Mouse (Mus musculus): ENCODE data around the gene Nde1. TPM values are rescaled to one million over a fixed set of nuclear protein-coding genes. Genes with fewer than 3 reads are reported as not detected.

The Nde1 gene
- total RNA-seq, 1 experiment = 61.3 TPM

DNA sequence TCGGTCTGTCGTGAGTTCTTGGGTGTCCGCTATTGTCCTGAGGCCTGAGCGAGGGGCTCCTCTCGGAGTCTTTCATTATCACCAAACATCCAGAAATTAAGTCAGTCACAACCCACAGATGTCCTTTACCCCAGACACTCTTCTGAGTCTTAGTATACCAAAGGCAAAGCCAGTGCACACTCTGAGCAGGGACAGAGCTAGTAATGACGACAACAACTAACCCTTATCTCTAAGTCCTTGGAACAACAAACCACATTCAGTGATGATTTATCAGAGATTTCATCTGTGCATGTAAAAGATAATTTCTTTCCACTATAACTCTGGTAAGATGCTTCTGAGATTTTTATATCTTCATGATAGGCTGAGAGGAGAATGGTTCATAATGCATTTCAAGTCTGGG, 6.8 kb upstream of the Nde1 start:
- H3K27ac ChIP-seq (ENCODE audit: insufficient read depth, low read depth, low read length, poor library complexity, severe bottlenecking) = no peak overlapping the region
- H3K4me1 ChIP-seq (ENCODE audit: control insufficient read depth in 2 of 2, insufficient read depth in 2 of 2, low read length in 2 of 2, poor library complexity in 1 of 2) = 0 out of 4 replicates have a peak, but pooled peaks cover 0 to 3% of the 10 kb centered on the region in 2 experiments
- peaks cover 7% of the 10 kb centered on the region for H3K36me3 ChIP-seq (ENCODE audit: control insufficient read depth, insufficient read depth, low read length, poor library complexity, severe bottlenecking)
- H3K9ac ChIP-seq (ENCODE audit: insufficient read depth, low read depth, low read length, poor library complexity, severe bottlenecking) = no peak overlapping the region
- no peak overlapping the region for H3K4me3 ChIP-seq (ENCODE audit: insufficient read depth in 1 of 2, low read depth in 1 of 2, low read length in 2 of 2, poor library complexity in 1 of 2, severe bottlenecking in 1 of 2)
- no peak for TF ChIP-seq MAFK (IDR thresholded peaks at IDR 0.05; ENCODE audit: insufficient read depth, low read depth, low read length)
- no peak for TF ChIP-seq ZNF384 (IDR thresholded peaks at IDR 0.05; ENCODE audit: low read depth, low read length)
- no peak for TF ChIP-seq CHD2 (IDR thresholded peaks at IDR 0.05; ENCODE audit: low read depth, low read length)
- TF ChIP-seq ZC3H11A (IDR thresholded peaks at IDR 0.05; ENCODE audit: borderline replicate concordance, low read depth, low read length) = no peak
- TF ChIP-seq HCFC1 (IDR thresholded peaks at IDR 0.05; ENCODE audit: borderline replicate concordance, insufficient read depth, low read length) = no peak
- in situ Hi-C loops (cut with MboI; ENCODE audit: low sequenced_read_pairs in 2 of 2, unreplicated experiment in 2 of 2) = no loop called here
- no peaks in the 10 kb centered on the region for H3K9me3 ChIP-seq (ENCODE audit: control insufficient read depth, insufficient read depth, low read depth, low read length)
- no peak for DNase-seq (ENCODE audit: low read depth, low spot score)

DNA sequence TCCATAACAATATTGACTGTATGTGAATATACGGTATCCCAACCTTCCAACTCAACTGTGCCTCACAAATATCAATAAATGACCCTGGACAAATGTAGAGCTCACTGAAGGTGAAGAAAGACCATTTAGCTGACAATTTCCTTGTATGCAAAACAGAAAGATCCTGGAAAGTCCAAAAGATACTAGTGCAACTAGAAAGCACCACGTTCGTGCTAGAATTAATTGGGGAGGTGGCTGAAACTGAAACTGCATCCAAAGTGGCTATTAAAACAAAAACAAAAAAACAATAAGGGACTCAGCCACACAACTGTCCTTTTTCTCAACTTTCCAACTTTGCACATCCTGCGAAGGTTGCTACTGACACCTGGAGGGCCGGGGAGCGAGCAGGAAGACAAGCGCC, 4.5 kb upstream of the Nde1 start:
- Histone ChIP-seq H3K27ac (ENCODE audit: insufficient read depth, low read depth, low read length, poor library complexity, severe bottlenecking) (peak overlapping the region; percentile 83), H3K9me3 (ENCODE audit: control insufficient read depth, insufficient read depth, low read depth, low read length) (no peaks in the 10 kb centered on the region), H3K9ac (ENCODE audit: insufficient read depth, low read depth, low read length, poor library complexity, severe bottlenecking) (peak overlapping the region; percentile 98), H3K36me3 (ENCODE audit: control insufficient read depth, insufficient read depth, low read length, poor library complexity, severe bottlenecking) (peaks cover 2% of the 10 kb centered on the region; the same call in 1 of the 2 replicates), H3K4me3 (ENCODE audit: insufficient read depth in 1 of 2, low read depth in 1 of 2, low read length in 2 of 2, poor library complexity in 1 of 2, severe bottlenecking in 1 of 2) (peak overlapping the region; percentile 98 to 100), H3K4me1 (ENCODE audit: control insufficient read depth in 2 of 2, insufficient read depth in 2 of 2, low read length in 2 of 2, poor library complexity in 1 of 2) (0 out of 4 replicates have a peak, but pooled peaks cover 0 to 4% of the 10 kb centered on the region in 2 experiments)
- in situ Hi-C loops (cut with MboI; ENCODE audit: low sequenced_read_pairs in 2 of 2, unreplicated experiment in 2 of 2) = no loop called here
- TF ChIP-seq CHD2 (IDR thresholded peaks at IDR 0.05; ENCODE audit: low read depth, low read length) (no peak), ZNF384 (IDR thresholded peaks at IDR 0.05; ENCODE audit: low read depth, low read length) (no peak), MAFK (IDR thresholded peaks at IDR 0.05; ENCODE audit: insufficient read depth, low read depth, low read length) (no peak), HCFC1 (IDR thresholded peaks at IDR 0.05; ENCODE audit: borderline replicate concordance, insufficient read depth, low read length) (no peak), ZC3H11A (IDR thresholded peaks at IDR 0.05; ENCODE audit: borderline replicate concordance, low read depth, low read length) (no peak)
- no peak for DNase-seq (ENCODE audit: low read depth, low spot score)

DNA sequence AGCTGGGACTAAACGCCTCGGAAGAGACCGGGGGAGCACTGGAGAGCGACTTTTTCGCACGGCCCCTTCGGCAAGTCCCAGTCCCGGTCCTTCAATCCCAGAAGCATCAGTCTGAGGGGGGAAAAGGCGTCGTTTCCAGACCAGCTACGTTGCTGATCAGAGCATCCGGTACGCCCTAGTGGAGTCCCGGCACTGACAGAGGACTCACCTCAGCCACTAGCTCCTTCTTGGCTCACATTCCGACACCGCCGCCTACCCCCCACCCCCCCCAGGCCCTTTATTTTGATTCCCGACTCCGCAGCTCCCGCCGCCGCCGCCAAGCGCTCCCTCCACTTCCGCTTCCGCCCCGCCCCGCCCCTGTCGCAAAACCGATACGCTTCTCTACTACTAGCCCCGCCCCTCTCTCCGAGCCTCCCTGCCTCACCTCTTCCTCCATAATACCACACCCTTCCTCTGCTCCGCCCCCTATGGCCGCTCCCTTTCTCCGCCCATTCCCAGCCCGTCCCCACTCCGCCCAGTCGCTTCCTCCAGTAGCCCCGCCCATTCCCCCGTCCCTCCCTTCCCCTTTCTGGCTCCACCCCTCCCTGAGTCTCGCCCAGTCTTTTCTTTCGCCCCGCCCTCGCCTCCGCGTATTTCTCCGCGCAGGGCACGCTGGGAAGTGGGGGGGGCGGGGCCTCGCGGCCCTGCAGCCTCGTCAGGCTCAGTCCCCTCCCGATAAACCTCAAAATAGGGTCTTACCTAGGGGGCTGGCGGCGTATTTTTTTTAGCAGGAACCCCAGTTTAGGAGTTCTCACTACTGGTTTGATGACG, 3.9 kb upstream of the Nde1 start:
- H3K4me1 ChIP-seq (ENCODE audit: control insufficient read depth in 2 of 2, insufficient read depth in 2 of 2, low read length in 2 of 2, poor library complexity in 1 of 2) = peaks cover 0 to 5% of the 10 kb centered on the region in 2 experiments; a peak in 2 of 4 replicates
- peak overlapping the region; percentile 98 to 100 for H3K4me3 ChIP-seq (ENCODE audit: insufficient read depth in 1 of 2, low read depth in 1 of 2, low read length in 2 of 2, poor library complexity in 1 of 2, severe bottlenecking in 1 of 2)
- in situ Hi-C loops (cut with MboI; ENCODE audit: low sequenced_read_pairs in 2 of 2, unreplicated experiment in 2 of 2) = no loop called here
- 0 out of 2 replicates have a peak, but pooled peaks have one; percentile 29 for TF ChIP-seq HCFC1 (IDR thresholded peaks at IDR 0.05; ENCODE audit: borderline replicate concordance, insufficient read depth, low read length)
- TF ChIP-seq ZNF384 (IDR thresholded peaks at IDR 0.05; ENCODE audit: low read depth, low read length) = no peak
- no peak for TF ChIP-seq ZC3H11A (IDR thresholded peaks at IDR 0.05; ENCODE audit: borderline replicate concordance, low read depth, low read length)
- no peak for TF ChIP-seq MAFK (IDR thresholded peaks at IDR 0.05; ENCODE audit: insufficient read depth, low read depth, low read length)
- TF ChIP-seq CHD2 (IDR thresholded peaks at IDR 0.05; ENCODE audit: low read depth, low read length) = no peak
- peak; percentile 100 for DNase-seq (ENCODE audit: low read depth, low spot score)
- H3K36me3 ChIP-seq (ENCODE audit: control insufficient read depth, insufficient read depth, low read length, poor library complexity, severe bottlenecking) = no peaks in the 10 kb centered on the region
- no peaks in the 10 kb centered on the region for H3K9me3 ChIP-seq (ENCODE audit: control insufficient read depth, insufficient read depth, low read depth, low read length)
- peak overlapping the region; percentile 95 for H3K27ac ChIP-seq (ENCODE audit: insufficient read depth, low read depth, low read length, poor library complexity, severe bottlenecking)
- peak overlapping the region; percentile 98 for H3K9ac ChIP-seq (ENCODE audit: insufficient read depth, low read depth, low read length, poor library complexity, severe bottlenecking)

DNA sequence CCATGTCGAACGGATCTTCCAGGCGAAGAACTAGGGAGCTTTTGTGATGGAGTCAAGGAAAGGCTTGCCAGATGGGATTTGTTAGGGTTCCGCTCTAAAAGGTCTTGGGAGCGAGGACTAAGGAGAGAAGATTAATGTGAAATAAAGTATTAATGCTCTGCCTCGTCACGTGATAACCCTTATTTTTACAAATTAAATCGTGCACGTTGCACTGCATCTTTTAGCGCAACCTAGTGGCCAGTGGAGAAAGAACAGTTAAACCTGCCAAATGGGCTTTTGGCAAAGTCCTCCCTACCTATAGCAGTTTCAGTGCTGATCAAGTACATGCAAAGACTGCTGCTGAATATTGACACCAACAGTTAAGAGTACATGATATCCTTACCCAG, 3.3 kb upstream of the Nde1 start:
- in situ Hi-C loops (cut with MboI; ENCODE audit: low sequenced_read_pairs in 2 of 2, unreplicated experiment in 2 of 2) = no loop called here
- H3K36me3 ChIP-seq (ENCODE audit: control insufficient read depth, insufficient read depth, low read length, poor library complexity, severe bottlenecking) = no peaks in the 10 kb centered on the region
- TF ChIP-seq CHD2 (IDR thresholded peaks at IDR 0.05; ENCODE audit: low read depth, low read length) (no peak), ZNF384 (IDR thresholded peaks at IDR 0.05; ENCODE audit: low read depth, low read length) (no peak), ZC3H11A (IDR thresholded peaks at IDR 0.05; ENCODE audit: borderline replicate concordance, low read depth, low read length) (no peak), HCFC1 (IDR thresholded peaks at IDR 0.05; ENCODE audit: borderline replicate concordance, insufficient read depth, low read length) (no peak; the same call in 1 of the 2 replicates), MAFK (IDR thresholded peaks at IDR 0.05; ENCODE audit: insufficient read depth, low read depth, low read length) (no peak)
- peak overlapping the region; percentile 95 for H3K27ac ChIP-seq (ENCODE audit: insufficient read depth, low read depth, low read length, poor library complexity, severe bottlenecking)
- peak overlapping the region; percentile 86 for H3K4me3 ChIP-seq (ENCODE audit: insufficient read depth in 1 of 2, low read depth in 1 of 2, low read length in 2 of 2, poor library complexity in 1 of 2, severe bottlenecking in 1 of 2)
- H3K9ac ChIP-seq (ENCODE audit: insufficient read depth, low read depth, low read length, poor library complexity, severe bottlenecking) = peak overlapping the region; percentile 88
- DNase-seq (ENCODE audit: low read depth, low spot score) = peak; percentile 59
- peaks cover 2 to 7% of the 10 kb centered on the region in 2 experiments; a peak in 3 of 4 replicates for H3K4me1 ChIP-seq (ENCODE audit: control insufficient read depth in 2 of 2, insufficient read depth in 2 of 2, low read length in 2 of 2, poor library complexity in 1 of 2)
- no peaks in the 10 kb centered on the region for H3K9me3 ChIP-seq (ENCODE audit: control insufficient read depth, insufficient read depth, low read depth, low read length)

Data from ES-E14 (cell line).